Mouse (Mus musculus) forelimb bud, embryonic 11.5 days (tissue): ENCODE results near the gene Gpr15.

Experiments used
- DNase-seq: peaks from one replicate; pipeline ENCODE4 v3.0.0-alpha.2; 2012; ENCODE audit warnings: low read depth, low spot score

The Gpr15 gene

GRCm38 (mm10) chr16:58702329-58702932 is 16.4 kb downstream of the Gpr15 start:
- DNase-seq = no peak

GRCm38 (mm10) chr16:58701779-58702178 is 17.1 kb downstream of the Gpr15 start:
- DNase-seq = no peak

GRCm38 (mm10) chr16:58700816-58701424 is 17.9 kb downstream of the Gpr15 start:
- no peak for DNase-seq

- DNase-seq = no peak
Measured at GRCm38 (mm10) chr16:58700174-58700573, 18.7 kb downstream of the Gpr15 start.

GRCm38 (mm10) chr16:58697261-58697660 is 21.6 kb downstream of the Gpr15 start:
- no peak for DNase-seq

- no peak for DNase-seq
Measured at GRCm38 (mm10) chr16:58696796-58697195, 22.1 kb downstream of the Gpr15 start.

- DNase-seq = no peak
Measured at GRCm38 (mm10) chr16:58694091-58694490, 24.8 kb downstream of the Gpr15 start.

GRCm38 (mm10) chr16:58690322-58690732 is 28.5 kb downstream of the Gpr15 start:
- no peak for DNase-seq

GRCm38 (mm10) chr16:58689555-58690169 is 29.2 kb downstream of the Gpr15 start:
- no peak for DNase-seq

GRCm38 (mm10) chr16:58688534-58688933 is 30.3 kb downstream of the Gpr15 start:
- DNase-seq = no peak

- no peak for DNase-seq
Measured at GRCm38 (mm10) chr16:58685548-58686537, 33.0 kb downstream of the Gpr15 start.

GRCm38 (mm10) chr16:58684537-58684936 is 34.3 kb downstream of the Gpr15 start:
- DNase-seq = no peak

GRCm38 (mm10) chr16:58683911-58684310 is 35.0 kb downstream of the Gpr15 start:
- no peak for DNase-seq

- DNase-seq = no peak
Measured at GRCm38 (mm10) chr16:58682870-58683269, 36.0 kb downstream of the Gpr15 start.

- no peak for DNase-seq
Measured at GRCm38 (mm10) chr16:58682046-58682445, 36.8 kb downstream of the Gpr15 start.

- DNase-seq = no peak
Measured at GRCm38 (mm10) chr16:58678660-58679059, 40.2 kb downstream of the Gpr15 start.

GRCm38 (mm10) chr16:58677491-58677890 is 41.4 kb downstream of the Gpr15 start:
- DNase-seq = no peak

- no peak for DNase-seq
Measured at GRCm38 (mm10) chr16:58676633-58677032, 42.2 kb downstream of the Gpr15 start.

- DNase-seq = no peak
Measured at GRCm38 (mm10) chr16:58676156-58676555, 42.7 kb downstream of the Gpr15 start.

GRCm38 (mm10) chr16:58675256-58675655 is 43.6 kb downstream of the Gpr15 start:
- DNase-seq = no peak

- DNase-seq = no peak
Measured at GRCm38 (mm10) chr16:58673811-58674410, 45.0 kb downstream of the Gpr15 start.
